Mouse (Mus musculus): ENCODE data around the gene Hyal2. TPM values are rescaled to one million over a fixed set of nuclear protein-coding genes. Genes with fewer than 3 reads are reported as not detected.
"Not testable (repeated sequence)": the region's sequence is repeated elsewhere in the genome, so short reads cannot be mapped to it uniquely, and the experiment has no call there.

Gene Hyal2
- polyA plus RNA-seq, 1 experiment = 34.2 TPM

- peaks cover 11% of the 10 kb centered on the region for H3K79me2 ChIP-seq (ENCODE audit: control insufficient read depth, insufficient read depth)
- no peaks in the 10 kb centered on the region for H3K36me3 ChIP-seq (ENCODE audit: control insufficient read depth, insufficient read depth)
- TF ChIP-seq MAX (IDR thresholded peaks at IDR 0.05; ENCODE audit: low read depth) (no peak), TCF12 (IDR thresholded peaks at IDR 0.05; ENCODE audit: insufficient read depth, poor library complexity, severe bottlenecking) (no peak), USF1 (IDR thresholded peaks at IDR 0.05; ENCODE audit: low read depth) (no peak), SRF (IDR thresholded peaks at IDR 0.05; ENCODE audit: control insufficient read depth, insufficient read length, low read depth) (no peak), POLR2AphosphoS2 (IDR thresholded peaks at IDR 0.05; ENCODE audit: insufficient read length, low read depth) (no peak), MYOD1 (IDR thresholded peaks at IDR 0.05; ENCODE audit: control insufficient read depth in 1 of 3, insufficient read length in 2 of 3, low read depth in 2 of 3) (no peak), E2F4 (IDR thresholded peaks at IDR 0.05; ENCODE audit: insufficient read depth) (no peak), REST (IDR thresholded peaks at IDR 0.05; ENCODE audit: insufficient read depth, insufficient read length) (no peak), TCF3 (IDR thresholded peaks at IDR 0.05; ENCODE audit: insufficient read length, low read depth) (no peak), POLR2A (IDR thresholded peaks at IDR 0.05; ENCODE audit: insufficient read length, low read depth) (no peak), CEBPB (IDR thresholded peaks at IDR 0.05; ENCODE audit: insufficient read depth, poor library complexity, severe bottlenecking) (no peak), MYOG (IDR thresholded peaks at IDR 0.05; ENCODE audit: control insufficient read depth in 1 of 3, insufficient read depth in 1 of 3, insufficient read length in 2 of 3, low read depth in 2 of 3) (no peak)
- H3ac ChIP-seq (ENCODE audit: control insufficient read depth, insufficient read length) = no peak overlapping the region
- no peak overlapping the region for H3K4me3 ChIP-seq
- H3K4me2 ChIP-seq (ENCODE audit: low read depth) = no peak overlapping the region
- H3K27me3 ChIP-seq (ENCODE audit: control insufficient read depth, insufficient read depth, insufficient read length) = no peaks in the 10 kb centered on the region
Observed at GRCm38 (mm10) chr9:107572327-107572662, 4.5 kb downstream of the Hyal2 start.

- H3K36me3 ChIP-seq (ENCODE audit: control insufficient read depth, insufficient read depth); H3K4me2 ChIP-seq (ENCODE audit: low read depth); H3K27me3 ChIP-seq (ENCODE audit: control insufficient read depth, insufficient read depth, insufficient read length); H3ac ChIP-seq (ENCODE audit: control insufficient read depth, insufficient read length); H3K4me3 ChIP-seq: not testable (repeated sequence)
- peaks cover 11% of the 10 kb centered on the region for H3K79me2 ChIP-seq (ENCODE audit: control insufficient read depth, insufficient read depth)
Observed at GRCm38 (mm10) chr9:107573774-107574173, 6.0 kb downstream of the Hyal2 start.

- no peak overlapping the region for H3ac ChIP-seq (ENCODE audit: control insufficient read depth, insufficient read length)
- H3K4me3 ChIP-seq = no peak overlapping the region
- H3K27me3 ChIP-seq (ENCODE audit: control insufficient read depth, insufficient read depth, insufficient read length) = no peaks in the 10 kb centered on the region
- H3K4me2 ChIP-seq (ENCODE audit: low read depth) = no peak overlapping the region
- H3K79me2 ChIP-seq (ENCODE audit: control insufficient read depth, insufficient read depth) = no peaks in the 10 kb centered on the region
- no peaks in the 10 kb centered on the region for H3K36me3 ChIP-seq (ENCODE audit: control insufficient read depth, insufficient read depth)
- TF ChIP-seq MYOG (IDR thresholded peaks at IDR 0.05; ENCODE audit: control insufficient read depth in 1 of 3, insufficient read depth in 1 of 3, insufficient read length in 2 of 3, low read depth in 2 of 3) (peak in 1 of 3 experiments; percentile 29), POLR2AphosphoS2 (IDR thresholded peaks at IDR 0.05; ENCODE audit: insufficient read length, low read depth) (no peak)
Observed at GRCm38 (mm10) chr9:107575579-107576356, 8.0 kb downstream of the Hyal2 start.

- Histone ChIP-seq H3K4me3 (peak within 1 kb of the TSS; percentile 22), H3K27me3 (ENCODE audit: control insufficient read depth, insufficient read depth, insufficient read length) (no peaks in the 10 kb centered on the region), H3K79me2 (ENCODE audit: control insufficient read depth, insufficient read depth) (peaks cover 5% of the 10 kb centered on the region), H3K4me2 (ENCODE audit: low read depth) (peak within 1 kb of the TSS; percentile 87), H3K36me3 (ENCODE audit: control insufficient read depth, insufficient read depth) (no peaks in the 10 kb centered on the region), H3ac (ENCODE audit: control insufficient read depth, insufficient read length) (no peak within 1 kb of the TSS)
- TF ChIP-seq E2F4 (IDR thresholded peaks at IDR 0.05; ENCODE audit: insufficient read depth) (no peak), POLR2AphosphoS2 (IDR thresholded peaks at IDR 0.05; ENCODE audit: insufficient read length, low read depth) (peak; percentile 45), REST (IDR thresholded peaks at IDR 0.05; ENCODE audit: insufficient read depth, insufficient read length) (no peak), POLR2A (IDR thresholded peaks at IDR 0.05; ENCODE audit: insufficient read length, low read depth) (peak; percentile 57)
Observed at GRCm38 (mm10) chr9:107576357-107577107, 8.8 kb downstream of the Hyal2 start, which contains the start of gene Hyal1. Gene Hyal1, plus strand, starts transcription at chr9:107576927.

- Histone ChIP-seq H3K36me3 (ENCODE audit: control insufficient read depth, insufficient read depth) (no peaks in the 10 kb centered on the region), H3K4me2 (ENCODE audit: low read depth) (peak overlapping the region; percentile 87), H3K4me3 (no peak overlapping the region), H3K27me3 (ENCODE audit: control insufficient read depth, insufficient read depth, insufficient read length) (no peaks in the 10 kb centered on the region), H3K79me2 (ENCODE audit: control insufficient read depth, insufficient read depth) (peaks cover 5% of the 10 kb centered on the region), H3ac (ENCODE audit: control insufficient read depth, insufficient read length) (no peak overlapping the region)
- TF ChIP-seq POLR2A (IDR thresholded peaks at IDR 0.05; ENCODE audit: insufficient read length, low read depth) (no peak), SRF (IDR thresholded peaks at IDR 0.05; ENCODE audit: control insufficient read depth, insufficient read length, low read depth) (no peak), E2F4 (IDR thresholded peaks at IDR 0.05; ENCODE audit: insufficient read depth) (no peak), CEBPB (IDR thresholded peaks at IDR 0.05; ENCODE audit: insufficient read depth, poor library complexity, severe bottlenecking) (no peak), MYOD1 (IDR thresholded peaks at IDR 0.05; ENCODE audit: control insufficient read depth in 1 of 3, insufficient read length in 2 of 3, low read depth in 2 of 3) (no peak), USF1 (IDR thresholded peaks at IDR 0.05; ENCODE audit: low read depth) (no peak), MAX (IDR thresholded peaks at IDR 0.05; ENCODE audit: low read depth) (no peak), TCF3 (IDR thresholded peaks at IDR 0.05; ENCODE audit: insufficient read length, low read depth) (no peak), POLR2AphosphoS2 (IDR thresholded peaks at IDR 0.05; ENCODE audit: insufficient read length, low read depth) (no peak), REST (IDR thresholded peaks at IDR 0.05; ENCODE audit: insufficient read depth, insufficient read length) (no peak), MYOG (IDR thresholded peaks at IDR 0.05; ENCODE audit: control insufficient read depth in 1 of 3, insufficient read depth in 1 of 3, insufficient read length in 2 of 3, low read depth in 2 of 3) (no peak), TCF12 (IDR thresholded peaks at IDR 0.05; ENCODE audit: insufficient read depth, poor library complexity, severe bottlenecking) (no peak)
Observed at GRCm38 (mm10) chr9:107577871-107578270, 10.1 kb downstream of the Hyal2 start.

Measured in myocyte (in vitro differentiated cells).